Mouse (Mus musculus) cortical plate, adult 2 months (tissue): ENCODE results near the gene Irf8. TPM values are rescaled to one million over a fixed set of nuclear protein-coding genes. Genes with fewer than 3 reads are reported as not detected.

Experiments used
- H3K27ac ChIP-seq: fragments of 200-500 bp; 2 replicates; pipeline ENCODE4 v1.5.1; 2012; ENCODE audit warnings: low read length, control low read depth, inconsistent platforms; ENCODE audit not compliant: insufficient read depth
- H3K4me1 ChIP-seq: fragments of 200-500 bp; 2 replicates; pipeline ENCODE4 v1.6.1; 2011; ENCODE audit warnings: low read length; ENCODE audit not compliant: control insufficient read depth, insufficient read depth
- H3K4me3 ChIP-seq: fragments of 200-500 bp; 2 replicates; pipeline ENCODE4 v1.5.1; 2011; ENCODE audit warnings: mild to moderate bottlenecking, low read length, control low read depth; ENCODE audit not compliant: insufficient read depth
- CTCF ChIP-seq: fragments of 200-500 bp; IDR thresholded peaks from 2 replicates; pipeline ENCODE4 v1.5.1; 2011; ENCODE audit warnings: mild to moderate bottlenecking, control low read depth, low read length; ENCODE audit not compliant: insufficient read depth; ENCODE audit errors: extremely low read depth
- POLR2A ChIP-seq: fragments of 200-500 bp; IDR thresholded peaks from 2 replicates; pipeline ENCODE4 v1.6.1; 2011; ENCODE audit warnings: mild to moderate bottlenecking, low read length, control low read depth; ENCODE audit not compliant: insufficient read depth; ENCODE audit errors: extremely low read depth
- polyA plus RNA-seq: library from polyadenylated mRNA; depleted of rRNA; stranded (reverse); fragments of >200 nt; gene quantifications from 2 replicates; pipeline ENCODE4 v1.2.3, GENCODE M21; 2012

The Irf8 gene
- polyA plus RNA-seq, 1 experiment: 4.8 TPM

GRCm38 (mm10) chr8:120699565-120699964 is 36.6 kb upstream of the Irf8 start:
- Histone ChIP-seq H3K27ac (peak overlapping the region; percentile 7; the same call in 1 of the 2 replicates), H3K4me1 (no peaks in the 10 kb centered on the region), H3K4me3 (no peak overlapping the region)
- TF ChIP-seq CTCF (no peak), POLR2A (no peak)

DNA sequence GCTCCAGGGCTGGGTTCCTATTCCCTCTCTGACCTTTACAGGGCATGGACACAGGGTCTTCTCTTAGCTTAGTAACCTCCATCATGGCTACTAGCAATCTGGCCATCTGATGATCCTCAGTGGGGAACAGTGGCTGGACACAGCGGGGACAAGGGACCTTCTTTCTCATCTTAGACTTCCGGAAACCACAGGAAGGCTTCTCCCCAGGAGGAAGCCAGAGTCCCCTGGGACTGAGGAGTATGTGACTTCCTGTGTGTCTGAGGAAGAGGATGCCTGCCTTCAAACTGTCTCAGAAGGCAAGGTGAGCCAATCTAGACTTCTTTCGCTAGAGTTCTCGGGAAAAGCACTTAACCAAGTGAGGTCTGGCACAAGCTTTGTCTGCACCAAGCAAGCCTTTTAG is 36.1 kb upstream of the Irf8 start:
- Histone ChIP-seq H3K27ac (peak overlapping the region; percentile 7; the same call in 1 of the 2 replicates), H3K4me1 (no peaks in the 10 kb centered on the region), H3K4me3 (no peak overlapping the region)
- TF ChIP-seq POLR2A (no peak), CTCF (no peak)

- Histone ChIP-seq H3K4me3 (no peak overlapping the region), H3K4me1 (no peaks in the 10 kb centered on the region), H3K27ac (no peak overlapping the region)
- TF ChIP-seq CTCF (no peak), POLR2A (no peak)
These were observed 34.2 kb upstream of the Irf8 start for GRCm38 (mm10) chr8:120701758-120702465.

- Histone ChIP-seq H3K4me1 (no peaks in the 10 kb centered on the region), H3K4me3 (no peak overlapping the region), H3K27ac (no peak overlapping the region)
- TF ChIP-seq CTCF (no peak), POLR2A (no peak)
These were observed 32.0 kb upstream of the Irf8 start for GRCm38 (mm10) chr8:120704203-120704602.

GRCm38 (mm10) chr8:120705163-120705562 is 31.0 kb upstream of the Irf8 start:
- TF ChIP-seq CTCF (no peak), POLR2A (no peak)

DNA sequence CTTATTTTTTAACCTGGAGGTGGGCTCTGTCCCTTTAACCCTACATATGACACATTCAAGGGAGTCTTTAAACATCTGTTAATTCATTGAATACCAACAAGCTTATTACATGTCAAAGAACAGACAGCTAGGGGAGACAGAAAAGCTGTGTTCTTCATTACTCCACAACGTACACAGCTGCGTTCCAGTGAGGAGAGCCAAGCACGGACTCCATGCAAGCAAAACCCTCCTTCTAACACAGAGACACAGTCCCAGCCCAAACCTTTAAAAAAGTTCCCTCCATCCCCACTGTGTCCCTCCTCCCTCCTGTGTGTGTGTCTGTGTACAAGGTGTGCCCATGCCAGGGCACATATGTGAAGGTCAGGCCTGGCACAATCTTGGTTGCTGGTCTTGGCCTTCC is 30.0 kb upstream of the Irf8 start:
- TF ChIP-seq POLR2A (no peak), CTCF (no peak)
- Histone ChIP-seq H3K4me1 (no peaks in the 10 kb centered on the region), H3K4me3 (no peak overlapping the region), H3K27ac (no peak overlapping the region)

More at GRCm38 (mm10) chr8:120705163-120705562, 31.0 kb upstream of the Irf8 start:
- no peak overlapping the region for H3K4me3 ChIP-seq
- no peaks in the 10 kb centered on the region for H3K4me1 ChIP-seq
- no peak overlapping the region for H3K27ac ChIP-seq

- TF ChIP-seq POLR2A (no peak), CTCF (no peak)
- H3K4me3 ChIP-seq: no peak overlapping the region
- no peaks in the 10 kb centered on the region for H3K4me1 ChIP-seq
- H3K27ac ChIP-seq: no peak overlapping the region
These were observed 27.0 kb upstream of the Irf8 start for GRCm38 (mm10) chr8:120709176-120709575.

GRCm38 (mm10) chr8:120715200-120715599 is 21.0 kb upstream of the Irf8 start:
- Histone ChIP-seq H3K27ac (no peak overlapping the region), H3K4me1 (no peaks in the 10 kb centered on the region), H3K4me3 (no peak overlapping the region)
- TF ChIP-seq POLR2A: no peak
- no peak for TF ChIP-seq CTCF

DNA sequence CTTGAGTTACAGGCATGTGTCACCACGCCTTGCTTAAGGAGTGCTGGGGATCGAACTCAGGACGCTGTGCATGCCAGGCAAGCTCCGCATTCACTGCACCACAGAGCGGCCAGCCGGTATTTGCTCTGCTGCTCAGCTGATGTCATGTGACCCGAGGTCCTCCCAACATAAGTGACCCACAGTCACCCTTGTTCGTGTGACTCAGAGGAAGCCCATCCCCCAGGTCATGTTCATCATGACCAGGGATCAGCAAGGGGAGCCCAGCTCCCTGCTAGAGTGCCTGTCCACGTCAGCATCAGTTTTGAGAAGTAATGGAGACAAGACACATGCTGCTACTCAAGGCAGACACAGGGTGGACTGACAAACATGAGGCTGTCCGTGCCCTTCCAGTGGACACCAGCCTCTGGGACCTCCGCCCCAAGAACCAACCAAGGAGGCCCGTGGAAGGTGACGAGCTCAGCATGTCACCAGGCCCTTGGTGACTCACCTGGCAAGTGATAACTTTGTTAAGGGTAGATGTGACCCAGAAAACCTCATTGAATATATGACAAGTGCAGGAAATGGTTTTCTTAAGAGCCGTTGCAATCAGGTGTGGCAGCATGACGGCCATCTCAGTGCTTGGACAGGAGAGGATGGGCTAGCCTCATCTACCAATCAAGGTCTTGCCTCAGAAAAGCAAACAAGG is 20.0 kb upstream of the Irf8 start:
- Histone ChIP-seq H3K4me3 (no peak overlapping the region), H3K27ac (no peak overlapping the region; the same call in 1 of the 2 replicates), H3K4me1 (no peaks in the 10 kb centered on the region)
- TF ChIP-seq POLR2A (no peak), CTCF (no peak)
